8 mouse cellular contexts compared by ENCODE assay signal in genomic region chr1:73269051-73269755, GRCm38 (mm10).
"Had no signal": no experiment of that assay in that cellular context is flagged by ENCODE, and none has a peak within 500 bp of the region (broad histone marks: within the 10 kb centered on the region; RNA-seq: fewer than 3 reads in every experiment).

No protein-coding gene starts in this region.

- H3K27me3 ChIP-seq: midbrain, embryonic 15.5 days had no signal

- DNase-seq: kidney, postnatal 14 days; left cerebral cortex, postnatal 4 days; lung, adult 18-20 months; right cerebral cortex, adult 18-20 months; right cerebral cortex, postnatal 25 days had no signal

- ATAC-seq: midbrain, embryonic 15.5 days had no signal

- H3K27ac ChIP-seq: limb, embryonic 13.5 days; liver, embryonic 14.5 days; midbrain, embryonic 15.5 days had no signal

- H3K9ac ChIP-seq: limb, embryonic 13.5 days; liver, embryonic 14.5 days; midbrain, embryonic 15.5 days had no signal

- H3K9me3 ChIP-seq: limb, embryonic 13.5 days; midbrain, embryonic 15.5 days had no signal

- H3K4me2 ChIP-seq: limb, embryonic 13.5 days; midbrain, embryonic 15.5 days had no signal

- H3K36me3 ChIP-seq: limb, embryonic 13.5 days; midbrain, embryonic 15.5 days had no signal

- H3K4me3 ChIP-seq: limb, embryonic 13.5 days; midbrain, embryonic 15.5 days had no signal
